Mouse (Mus musculus) intestine, embryonic 14.5 days (tissue): ENCODE data around the gene Serpina1f. TPM values are rescaled to one million over a fixed set of nuclear protein-coding genes. Genes with fewer than 3 reads are reported as not detected.

ENCODE experiments used
- polyA plus RNA-seq: library from polyadenylated mRNA; unstranded; fragments of >200 nt; fragmentation: Nextera tagmentation; extraction: Ambion mirVana; gene quantifications from 2 replicates; pipeline ENCODE4 v1.2.1, GENCODE M21; 2014

Serpina1f gene
- polyA plus RNA-seq, 1 experiment from 2014 or later, result 0.20 TPM

Other genes with a start within 250 kb of the Serpina1f start
- 6.5 and 8.5 TPM in 2 replicates for gene Ifi27l2b, start 238.3 kb downstream of the Serpina1f start, polyA plus RNA-seq
- 1.2 and 1.8 TPM in 2 replicates for gene Ppp4r4, start 163.2 kb downstream of the Serpina1f start, polyA plus RNA-seq
- gene Serpina10, start 64.1 kb downstream of the Serpina1f start, polyA plus RNA-seq, result 0.42 TPM in 2 replicates
- gene Serpina6, start 38.3 kb downstream of the Serpina1f start, polyA plus RNA-seq, result 0.90 and 75.1 TPM in 2 replicates
- gene Serpina16, start 19.4 kb downstream of the Serpina1f start, polyA plus RNA-seq, result 0.27 TPM in 1 of 2 replicates, not detected in the other
- gene Serpina1d, start 78.1 kb upstream of the Serpina1f start, polyA plus RNA-seq, result 5.2 and 6.6 TPM in 2 replicates
- 58.4 and 58.7 TPM in 2 replicates for gene Serpina1b, start 134.8 kb upstream of the Serpina1f start, polyA plus RNA-seq
- gene Serpina1a, start 168.0 kb upstream of the Serpina1f start, polyA plus RNA-seq, result 35.4 and 41.6 TPM in 2 replicates
- 30.5 and 35.0 TPM in 2 replicates for gene Serpina1c, start 209.4 kb upstream of the Serpina1f start, polyA plus RNA-seq